Mouse (Mus musculus) layer of hippocampus, adult 9-10 months (tissue): ENCODE measurements around the gene Nlrp6.
A peak's percentile ranks its signal among the peaks of the same experiment; 100 is the strongest.
"Not testable (repeated sequence)": the region's sequence is repeated elsewhere in the genome, so short reads cannot be mapped to it uniquely, and the experiment has no call there.

ENCODE experiments used
- DNase-seq: peaks from one replicate; pipeline ENCODE4 v3.0.0; 2022; ENCODE audit warnings: low spot score

Gene Nlrp6

DNA sequence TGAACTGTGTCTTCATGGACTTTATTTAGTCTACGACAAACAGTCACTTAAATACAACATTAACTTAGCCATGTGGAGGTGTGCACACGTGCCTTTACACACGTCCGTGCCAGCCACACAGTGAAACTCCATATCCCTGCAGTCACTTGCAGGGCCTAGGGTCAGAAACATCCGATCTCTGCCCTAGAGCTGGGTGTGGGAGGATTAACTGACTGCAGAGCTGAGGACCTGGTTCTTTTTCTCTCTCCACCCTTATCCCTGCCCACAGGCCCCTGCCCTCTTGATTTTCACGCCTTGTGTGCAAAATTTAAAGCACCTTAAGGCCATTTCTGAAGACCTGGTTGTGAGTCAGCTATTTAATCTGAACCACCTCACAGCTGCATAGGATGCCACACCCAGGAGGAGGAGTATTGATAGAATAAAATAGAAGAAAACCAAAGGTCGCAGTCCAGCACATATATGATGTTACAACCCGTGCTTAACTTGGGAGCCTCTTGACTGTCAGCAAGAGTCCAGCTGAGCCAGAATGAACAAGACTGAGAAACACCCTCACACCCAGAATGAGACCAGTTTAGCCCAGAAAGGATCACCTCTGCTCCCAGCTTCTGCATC lies at the start of gene Nlrp6:
TSS of gene Nlrp6 (plus strand) at position 485 of the 612 bp plus-strand sequence.
- no peak for DNase-seq

DNA sequence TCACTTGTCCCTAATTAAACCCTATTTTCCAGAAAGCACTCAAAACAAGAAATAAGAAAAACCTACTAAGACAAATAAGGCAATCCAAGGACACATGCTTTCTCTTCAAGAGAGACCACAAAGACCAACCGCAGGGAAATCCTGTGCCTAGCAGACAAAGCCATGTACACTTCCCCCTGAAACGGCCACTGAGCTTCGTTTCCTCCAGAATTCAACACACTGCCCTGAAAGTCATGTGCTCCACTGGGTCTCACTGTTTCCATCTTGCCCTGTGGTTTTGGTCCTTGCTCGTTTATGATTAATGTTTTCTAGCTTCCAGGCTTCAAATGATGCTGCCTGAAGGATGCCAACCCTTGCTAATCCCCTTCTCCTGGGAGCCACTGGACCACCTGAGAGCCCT lies 46.5 kb upstream of the Nlrp6 start:
- no peak for DNase-seq

DNA sequence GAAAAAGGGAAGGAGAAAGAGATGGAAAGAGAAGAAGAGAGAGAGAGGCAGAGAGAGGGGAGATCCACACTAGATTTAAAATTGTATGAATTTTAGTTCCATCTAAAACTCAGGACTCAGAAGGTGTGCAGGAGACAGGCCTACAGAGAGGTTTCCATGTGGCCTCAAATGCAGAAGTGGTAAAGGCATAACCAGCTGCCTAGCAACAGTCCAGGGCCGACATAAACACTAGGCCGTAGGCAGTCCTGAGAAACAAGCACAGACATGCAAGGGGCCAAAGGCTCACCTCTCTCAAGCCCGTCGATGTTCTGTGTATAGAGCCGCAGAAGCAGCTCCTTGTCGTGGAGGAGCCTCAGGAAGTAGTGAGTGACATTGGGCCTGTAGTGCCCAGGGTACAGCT lies 43.3 kb upstream of the Nlrp6 start:
- DNase-seq = no peak

DNA sequence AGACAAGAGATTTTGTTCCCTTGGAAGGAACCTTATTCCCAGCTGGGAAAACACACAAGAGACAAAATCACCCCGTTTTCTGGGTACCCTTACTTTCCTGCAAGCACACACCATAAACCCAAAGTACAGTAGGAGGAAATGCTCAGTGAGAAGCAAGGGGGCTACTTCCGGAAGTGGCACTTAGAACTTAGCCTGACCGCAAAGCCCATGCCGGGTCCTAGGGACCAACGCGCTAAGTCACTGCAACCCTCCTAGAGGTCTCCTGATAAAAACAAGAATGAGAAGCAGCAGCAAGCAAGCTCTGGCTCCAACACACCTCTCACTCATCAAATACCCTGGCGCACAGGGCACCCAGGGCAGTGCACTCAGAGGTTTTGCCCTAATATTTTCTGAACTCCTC lies 41.3 kb upstream of the Nlrp6 start:
- no peak for DNase-seq

DNA sequence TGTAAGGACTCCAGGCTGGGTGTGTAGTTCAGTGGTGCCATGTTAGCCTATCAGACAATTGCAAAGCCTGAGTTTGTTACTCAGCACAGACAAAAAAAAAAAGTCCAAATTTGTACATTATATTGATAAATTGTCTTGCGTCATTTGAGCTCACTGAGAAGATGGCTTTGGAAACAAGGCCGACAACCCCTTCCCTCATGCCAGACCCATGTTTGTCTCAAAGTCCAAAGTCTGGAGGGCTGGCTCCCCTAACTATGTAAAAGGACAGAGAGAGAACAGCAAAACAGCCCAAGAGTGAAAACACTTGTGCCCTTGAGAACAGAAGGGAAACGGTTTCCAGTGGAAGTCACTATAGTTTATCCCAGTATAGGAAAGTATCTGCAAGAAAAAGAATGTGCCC lies 40.3 kb upstream of the Nlrp6 start:
- DNase-seq = no peak

DNA sequence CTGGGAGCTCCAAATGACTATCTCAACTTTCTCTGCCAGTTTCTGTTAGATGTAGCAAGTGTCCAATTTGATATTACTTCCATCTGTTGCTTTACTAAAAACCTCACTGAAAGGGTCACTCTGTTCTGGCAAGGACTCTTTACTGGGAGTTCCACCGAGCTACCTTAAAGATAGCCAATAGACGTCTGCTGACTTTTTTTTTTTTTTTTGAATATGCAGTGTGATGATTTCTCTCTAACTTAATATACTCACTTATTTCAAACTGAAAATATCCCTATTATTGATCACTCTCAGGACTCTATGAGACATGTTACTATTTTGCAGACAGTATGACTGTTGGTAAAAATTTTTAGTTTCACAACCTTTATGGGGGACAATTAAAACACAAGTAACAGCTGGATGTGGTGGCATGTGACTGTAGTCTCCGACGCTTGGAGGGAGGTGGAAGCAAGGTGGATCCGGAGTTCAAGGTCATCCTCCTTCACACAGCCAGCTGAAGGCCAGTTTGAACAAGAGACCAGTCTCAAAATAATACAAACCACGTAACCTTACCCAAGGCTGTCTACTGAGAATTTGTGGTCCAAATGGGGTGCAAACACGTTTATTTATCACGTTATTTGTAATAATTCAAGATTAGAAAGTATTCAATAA lies 39.7 kb upstream of the Nlrp6 start:
- DNase-seq = no peak

DNA sequence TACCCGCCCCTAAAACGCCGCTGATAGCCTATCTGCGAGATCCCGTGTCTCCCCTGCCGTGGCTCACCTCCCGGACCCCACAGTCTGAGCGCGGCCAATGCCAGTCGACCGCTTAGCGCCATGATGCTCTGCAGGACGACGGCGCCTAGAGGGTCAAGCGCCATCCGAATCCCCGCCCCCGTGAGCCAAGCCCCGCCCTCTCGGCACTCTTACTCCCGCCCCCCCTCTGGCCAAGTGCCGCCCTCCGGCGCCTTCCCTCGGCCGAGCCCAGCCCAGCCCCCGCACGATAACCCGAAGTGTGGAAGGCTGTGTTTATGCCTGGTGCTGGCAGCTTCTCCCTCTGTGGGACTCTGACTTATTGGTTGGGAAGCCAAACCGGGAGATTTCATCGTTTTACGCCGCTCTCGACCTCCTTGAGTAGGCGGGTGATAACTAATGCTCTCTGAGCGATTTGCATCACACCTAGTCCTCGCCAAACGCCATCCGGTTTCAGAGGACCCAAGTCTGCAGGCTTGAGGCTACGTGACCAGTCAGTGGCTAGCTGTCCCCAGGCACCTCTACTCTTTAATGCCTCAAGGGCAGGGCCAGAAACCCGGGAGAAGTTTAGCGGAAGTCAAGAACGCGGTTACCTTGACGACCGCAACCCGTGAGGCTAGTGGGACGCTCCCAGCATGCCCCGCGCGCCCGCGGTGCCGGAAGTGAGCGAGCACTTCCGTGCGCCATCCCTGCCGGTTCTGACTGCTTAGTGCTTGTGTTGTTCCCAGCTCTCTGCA lies 38.8 kb upstream of the Nlrp6 start, which contains the start of the genes Psmd13 and Sirt3:
TSS of gene Psmd13 (plus strand) at position 273 of the 773 bp plus-strand sequence.
TSS of gene Sirt3 (minus strand) at position 614 of the 773 bp plus-strand sequence.
- peak; percentile 84 for DNase-seq

DNA sequence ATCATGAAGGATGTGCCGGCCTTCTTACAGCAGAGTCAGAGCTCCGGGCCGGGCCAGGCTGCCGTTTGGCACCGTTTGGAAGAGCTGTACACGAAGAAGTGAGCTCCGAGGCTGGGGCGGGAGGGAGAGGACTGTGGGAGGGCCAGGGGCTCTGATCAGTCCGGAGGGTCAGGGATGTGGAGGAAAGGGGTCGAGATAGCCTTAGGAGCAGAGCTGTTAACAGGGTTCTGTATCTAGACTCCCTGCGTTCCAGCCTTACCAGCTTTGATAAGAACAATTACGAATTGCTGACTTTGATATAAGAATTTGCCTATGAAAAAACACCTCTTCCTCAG lies 38.3 kb upstream of the Nlrp6 start:
- DNase-seq = no peak

DNA sequence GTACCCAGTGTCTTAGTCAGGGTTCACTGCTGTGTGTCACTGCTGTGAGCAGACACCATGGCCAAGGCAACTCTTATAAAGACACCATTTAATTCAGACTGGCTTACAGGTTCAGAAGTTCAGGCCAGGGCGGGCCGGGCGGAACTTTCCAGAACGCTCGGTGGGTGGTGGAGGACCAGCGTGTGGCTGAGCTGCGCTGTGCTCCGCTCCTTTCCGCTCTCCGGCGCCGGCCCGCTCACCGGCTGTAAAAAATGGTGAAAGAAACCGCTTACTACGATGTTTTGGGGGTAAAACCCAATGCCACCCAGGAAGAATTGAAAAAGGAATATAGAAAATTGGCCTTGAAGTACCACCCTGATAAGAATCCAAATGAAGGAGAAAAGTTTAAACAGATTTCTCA lies 30.1 kb upstream of the Nlrp6 start:
- DNase-seq = not testable (repeated sequence)

DNA sequence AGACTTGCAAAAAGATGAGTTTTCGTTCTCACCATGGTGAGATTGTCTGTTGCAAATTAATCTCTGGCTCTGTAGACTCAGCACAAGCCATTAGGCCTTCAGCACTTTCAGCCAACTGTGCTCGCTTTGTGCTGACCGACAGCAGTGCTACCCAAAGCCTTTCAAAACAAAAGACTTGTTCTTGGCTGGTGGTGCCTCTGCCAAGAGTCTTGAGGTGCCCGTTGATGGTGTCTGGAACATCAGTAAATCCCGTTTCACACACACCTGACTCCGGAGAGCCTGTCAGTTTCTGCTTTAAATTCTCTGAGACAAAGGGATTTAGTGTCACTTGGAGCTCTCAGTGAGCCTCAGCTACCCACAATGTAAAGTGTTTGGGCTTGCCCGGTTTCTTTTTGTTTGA lies 26.7 kb upstream of the Nlrp6 start:
- DNase-seq = no peak

DNA sequence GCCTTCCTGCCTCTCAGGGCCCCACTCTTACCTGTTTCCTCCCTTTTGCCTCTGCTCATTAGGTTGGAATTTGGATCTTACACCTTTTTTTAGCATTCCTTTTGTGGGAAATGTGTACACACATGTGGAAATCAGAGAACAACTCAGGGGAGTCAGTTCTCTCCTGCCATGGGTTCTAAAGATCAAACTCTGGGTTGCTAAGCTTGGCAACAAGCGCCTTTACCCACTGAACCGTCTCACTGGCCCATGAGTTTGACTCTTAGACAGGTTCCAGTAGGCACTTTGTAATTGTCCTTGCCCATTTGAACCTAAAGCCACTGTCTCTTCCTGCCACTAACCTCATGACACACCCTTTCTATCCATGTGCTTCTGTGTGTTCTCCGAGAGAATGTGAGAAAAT lies 26.1 kb upstream of the Nlrp6 start:
- DNase-seq = no peak

DNA sequence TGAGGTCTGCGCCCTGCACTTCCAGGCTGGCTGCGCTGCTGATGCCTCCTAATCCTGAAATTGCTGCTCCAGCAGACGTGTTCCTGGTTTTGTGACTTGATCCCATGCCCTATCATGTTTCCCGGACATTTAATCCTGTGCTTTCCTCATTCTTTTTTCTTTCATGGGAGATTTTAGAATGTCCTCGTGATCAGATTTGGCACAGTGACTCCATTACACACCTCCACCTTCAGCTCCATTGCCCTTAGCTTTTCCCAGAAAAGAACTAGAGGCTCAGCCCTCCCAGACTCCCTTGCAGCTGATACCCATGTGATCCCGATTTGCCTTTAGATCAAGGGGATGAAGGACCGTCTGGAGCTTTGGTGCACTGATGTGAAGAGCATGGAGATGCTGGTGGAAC lies 22.8 kb upstream of the Nlrp6 start:
- DNase-seq = no peak

DNA sequence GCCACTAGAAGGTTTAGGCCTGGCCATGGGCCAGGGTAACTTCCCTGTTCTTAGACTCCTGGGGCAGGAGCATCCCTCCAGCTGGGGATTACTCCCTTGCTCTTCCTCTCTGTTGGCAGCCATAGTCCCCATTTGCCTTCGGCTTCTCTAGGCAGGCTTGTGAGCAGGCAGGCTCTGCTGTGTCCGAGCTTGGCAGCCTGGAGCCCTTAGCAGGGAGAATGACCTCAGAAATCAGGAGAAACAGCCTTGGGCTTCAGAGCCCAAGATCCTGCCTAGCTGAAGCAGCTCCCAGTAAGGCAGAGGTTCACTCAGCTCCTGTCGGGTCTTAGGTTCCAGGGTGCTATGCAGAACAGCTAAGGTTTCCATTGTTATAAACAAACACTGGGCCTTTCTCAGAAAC lies 21.6 kb upstream of the Nlrp6 start:
- no peak for DNase-seq

DNA sequence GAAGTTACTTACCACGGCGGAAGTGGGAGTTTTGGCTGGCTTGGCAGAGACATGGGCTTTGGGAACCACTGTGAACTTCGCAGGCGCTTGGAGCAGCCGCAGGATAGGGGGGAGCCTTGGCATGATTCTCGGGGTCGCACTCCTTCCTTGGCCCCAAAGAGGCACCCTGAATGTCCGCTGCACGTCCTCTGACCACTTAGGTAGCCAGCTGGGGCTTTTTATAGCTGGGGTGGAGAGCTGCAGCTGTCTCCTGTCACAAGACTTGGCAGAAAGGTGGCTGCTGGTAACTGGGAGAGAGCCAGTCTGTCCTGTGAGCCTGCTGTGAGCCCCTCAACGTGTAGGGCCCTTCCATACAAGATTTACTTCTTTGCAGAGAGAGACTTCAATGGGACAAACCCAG lies 20.5 kb upstream of the Nlrp6 start, which contains the start of gene Cox8b:
TSS of gene Cox8b (minus strand) at position 227 of the 400 bp plus-strand sequence.
- DNase-seq = no peak

DNA sequence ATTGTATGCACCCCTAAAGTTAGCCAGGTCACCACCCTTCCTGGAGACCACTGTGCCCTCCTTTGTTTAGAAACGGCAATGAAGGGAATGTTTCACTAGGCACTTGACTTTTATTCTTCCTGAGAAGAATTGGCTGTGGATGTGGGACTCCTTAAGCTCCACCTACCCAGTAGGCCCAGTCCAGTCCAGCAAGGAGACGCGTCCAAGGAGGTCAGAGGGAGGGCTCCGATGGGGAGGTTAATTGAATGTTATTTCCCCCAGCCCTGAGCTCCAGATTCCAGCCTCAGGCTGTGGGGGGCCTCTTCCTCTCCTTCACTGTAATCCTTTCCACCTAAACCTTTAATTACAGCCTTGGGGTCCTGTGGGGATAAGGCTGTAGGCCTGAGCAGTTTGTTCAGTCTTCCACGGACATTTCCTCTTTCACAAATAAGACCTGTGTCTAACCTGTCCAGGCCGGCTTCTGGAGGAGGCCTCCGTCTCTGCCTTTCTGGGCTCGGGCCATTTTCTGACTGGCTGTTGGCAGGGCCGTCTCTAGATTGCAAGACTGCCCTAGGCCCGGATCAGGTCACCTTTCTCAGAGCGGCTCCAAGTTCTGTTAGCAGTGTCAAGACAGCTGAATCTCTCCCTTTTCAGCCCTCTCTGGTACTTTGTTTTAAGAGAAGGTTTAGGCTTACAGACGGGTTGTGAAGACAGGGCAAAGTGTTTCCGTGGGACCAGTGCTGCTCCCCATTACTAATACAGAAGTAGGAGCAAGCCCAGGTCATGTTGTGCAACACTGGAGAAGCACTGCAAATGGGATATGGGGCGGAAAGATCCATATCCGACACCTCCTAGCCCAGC lies 18.4 kb upstream of the Nlrp6 start:
- DNase-seq = no peak

DNA sequence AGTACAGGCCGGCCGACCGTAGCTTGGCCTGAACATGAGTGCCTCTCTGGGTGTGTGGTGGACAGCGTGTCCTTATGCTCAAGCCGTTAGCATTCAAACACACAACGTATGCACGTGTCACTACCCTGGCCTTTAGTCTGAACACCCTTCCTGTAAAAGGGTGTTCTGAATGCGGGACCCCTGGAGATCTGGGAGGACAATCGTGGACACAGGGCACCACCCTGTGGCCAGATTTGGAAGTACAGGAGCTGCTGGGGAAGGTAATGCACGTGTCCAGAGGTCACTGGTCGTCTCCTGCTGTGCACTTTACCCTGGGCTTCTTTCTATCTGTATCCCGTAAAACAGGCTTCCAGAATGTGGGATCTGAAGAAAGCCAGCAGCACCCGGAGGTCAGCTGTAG lies 17.5 kb upstream of the Nlrp6 start:
- DNase-seq = peak; percentile 49

DNA sequence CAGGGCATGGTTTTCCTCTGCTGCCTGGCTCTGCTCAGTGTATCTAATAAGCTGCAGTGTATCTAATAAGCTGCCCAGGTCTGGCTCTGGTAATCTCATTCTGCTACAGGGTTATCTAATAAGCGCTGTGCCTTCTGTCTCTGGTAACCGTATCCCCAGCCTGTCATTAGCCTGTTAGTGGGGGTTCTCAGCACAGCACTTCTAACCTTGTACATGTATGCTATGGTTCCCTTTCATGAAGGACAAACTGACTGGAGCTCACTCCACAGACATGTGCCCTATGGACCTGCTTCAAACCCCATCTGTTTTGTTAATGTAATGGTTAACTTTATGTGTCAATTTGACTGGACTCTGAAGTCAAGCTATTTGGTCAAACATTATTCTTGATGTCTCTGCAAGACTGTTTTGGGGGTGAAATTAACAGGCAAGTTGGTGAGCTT lies 15.0 kb upstream of the Nlrp6 start:
- no peak for DNase-seq

DNA sequence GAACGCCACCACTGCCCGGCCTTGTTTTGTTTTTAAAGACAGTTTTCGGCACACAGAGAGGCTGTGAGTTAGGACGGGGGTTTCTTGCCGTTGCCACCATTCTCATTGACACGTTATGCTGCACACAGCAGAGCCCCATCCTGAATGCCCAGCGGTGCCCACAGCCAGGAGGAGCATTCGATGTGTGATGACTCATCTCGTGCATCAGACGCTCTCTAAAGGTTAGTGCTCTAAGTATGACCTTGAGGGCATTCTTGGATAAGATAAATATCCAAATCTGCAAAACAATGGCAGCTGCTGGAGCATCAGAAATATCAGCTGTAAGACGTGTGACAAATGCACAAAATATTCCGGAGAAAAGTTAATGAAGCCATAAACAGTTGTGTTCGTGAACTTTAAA lies 13.6 kb upstream of the Nlrp6 start:
- DNase-seq = no peak

DNA sequence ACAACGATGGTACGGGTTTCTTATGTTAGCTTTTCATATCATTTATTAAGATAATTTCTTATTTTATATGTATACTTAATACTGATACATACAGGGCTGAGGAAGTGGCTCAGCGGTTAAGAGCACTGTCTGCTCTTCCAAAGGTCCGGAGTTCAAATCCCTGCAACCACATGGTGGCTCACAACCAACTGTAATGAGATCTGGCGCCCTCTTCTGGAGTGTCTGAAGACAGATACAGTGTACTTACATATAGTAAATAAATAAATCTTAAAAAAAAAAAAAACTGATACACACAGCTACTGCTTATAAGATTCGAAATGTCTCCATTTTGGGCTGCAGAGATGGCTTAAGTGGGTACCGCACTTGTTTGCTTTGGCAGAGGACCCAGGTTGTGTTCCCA lies 13.0 kb upstream of the Nlrp6 start:
- no peak for DNase-seq

DNA sequence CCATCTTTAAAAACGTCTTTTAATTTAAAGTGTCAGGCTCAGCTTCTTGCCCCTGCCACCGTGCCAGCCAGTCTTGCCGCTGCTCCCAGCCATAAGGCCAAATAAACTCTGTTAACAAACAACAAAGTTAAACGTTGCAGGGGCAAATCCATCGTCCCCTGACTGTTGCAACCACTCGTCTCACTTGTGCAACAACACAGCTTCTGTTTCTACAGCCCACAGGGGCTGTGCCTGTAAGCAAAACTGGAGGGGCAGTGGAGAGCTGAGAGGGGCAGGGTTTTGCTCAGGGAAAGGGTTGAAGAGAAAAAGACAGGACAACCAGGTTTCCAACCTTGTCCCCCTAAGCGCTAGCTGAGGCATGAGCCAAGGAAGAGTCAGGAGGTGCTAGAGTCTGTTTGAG lies 12.5 kb upstream of the Nlrp6 start:
- no peak for DNase-seq

DNA sequence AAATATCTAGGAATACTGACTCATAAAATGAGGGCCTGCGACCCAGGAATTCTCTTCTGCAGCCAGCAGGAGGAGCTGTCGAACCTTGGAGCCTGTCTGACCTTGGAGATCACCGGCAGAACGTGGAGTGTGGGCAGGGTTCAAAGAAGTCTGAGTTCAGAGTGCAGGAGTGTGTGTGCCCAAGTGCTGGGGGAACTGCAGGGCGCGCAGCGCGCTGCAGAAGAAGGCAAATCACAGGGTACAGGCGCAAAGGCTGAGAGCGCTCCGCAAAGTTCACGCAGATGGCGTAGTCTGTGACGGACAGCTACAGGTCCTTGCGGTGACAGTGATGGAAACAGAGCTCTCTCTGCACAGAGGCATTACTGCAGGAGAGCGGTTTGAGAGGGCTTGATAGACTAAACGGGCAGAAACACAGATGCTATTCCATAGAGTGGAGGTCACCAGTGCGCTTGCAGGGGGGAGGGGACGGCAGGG lies 12.0 kb upstream of the Nlrp6 start:
- DNase-seq = peak; percentile 44

DNA sequence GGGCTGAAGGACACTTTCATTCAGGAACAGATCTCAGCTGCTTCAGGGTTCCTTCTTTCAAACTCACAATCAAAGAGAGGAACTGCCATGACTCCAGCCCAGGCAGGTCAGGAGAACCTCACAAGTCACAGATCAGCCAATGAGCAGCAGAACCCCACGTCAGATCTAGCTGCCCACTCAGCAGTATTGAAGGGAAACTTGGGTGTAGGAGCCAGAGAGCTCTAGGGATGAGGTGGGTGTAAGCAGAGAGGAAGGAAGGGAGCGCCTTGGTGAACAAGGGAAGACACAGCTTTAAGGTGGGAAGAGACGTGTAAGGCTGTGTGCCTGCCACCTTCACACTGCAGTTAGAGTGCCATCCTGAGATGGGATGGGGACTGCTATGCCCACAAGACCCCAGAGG lies 8.4 kb upstream of the Nlrp6 start:
- DNase-seq = no peak
